Mouse (Mus musculus) mouse embryonic stem cell (cell line): Measurements from ENCODE around the gene Trim56.

Experiments used
- in situ Hi-C, 2 experiments: fragments of 300-500 bp; cut with MboI; formaldehyde crosslinking; loops; 1 replicate in 1 of 2; 3 replicates in 1 of 2; pipeline ENCODE4 v1.14.3; 2019 to 2020; ENCODE audit warnings: low sequenced_read_pairs in 2 of 2, low pct_unique_long_range_greater_than_20kb in 1 of 2, mixed read lengths in 1 of 2; ENCODE audit not compliant: unreplicated experiment in 1 of 2

The Trim56 gene

GRCm38 (mm10) chr5:137061809-137062481 is 54.1 kb downstream of the Trim56 start:
- in situ Hi-C loops = no loop called here
